Mouse (Mus musculus): ENCODE data around the gene Shank2.

The Shank2 gene

GRCm38 (mm10) chr7:144174329-144174728, 172.6 kb downstream of the Shank2 start:
- DNase-seq, result peak; percentile 65

DNA sequence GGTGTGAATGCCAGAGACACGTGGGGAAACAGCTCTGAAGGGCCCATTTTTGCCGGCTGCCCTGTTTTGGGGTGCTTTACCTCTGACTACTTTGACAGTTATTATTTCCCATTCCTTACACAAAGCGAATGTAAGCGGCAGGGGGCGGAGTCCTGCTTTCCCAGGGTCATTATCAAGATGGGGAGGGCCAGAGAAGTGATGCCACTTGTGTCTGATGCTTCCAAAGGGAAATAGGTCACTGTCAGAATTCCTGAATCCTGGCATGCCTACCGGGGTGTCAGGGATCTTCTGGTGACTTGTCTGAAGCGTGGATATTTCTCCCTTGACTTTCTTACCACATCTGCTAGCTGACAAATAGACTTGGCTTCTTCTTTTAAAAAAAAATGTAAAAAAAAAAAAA, 173.3 kb downstream of the Shank2 start:
- no peak for DNase-seq

- DNase-seq, result peak; percentile 76
Measured at GRCm38 (mm10) chr7:144175481-144176233, 173.9 kb downstream of the Shank2 start.

DNA sequence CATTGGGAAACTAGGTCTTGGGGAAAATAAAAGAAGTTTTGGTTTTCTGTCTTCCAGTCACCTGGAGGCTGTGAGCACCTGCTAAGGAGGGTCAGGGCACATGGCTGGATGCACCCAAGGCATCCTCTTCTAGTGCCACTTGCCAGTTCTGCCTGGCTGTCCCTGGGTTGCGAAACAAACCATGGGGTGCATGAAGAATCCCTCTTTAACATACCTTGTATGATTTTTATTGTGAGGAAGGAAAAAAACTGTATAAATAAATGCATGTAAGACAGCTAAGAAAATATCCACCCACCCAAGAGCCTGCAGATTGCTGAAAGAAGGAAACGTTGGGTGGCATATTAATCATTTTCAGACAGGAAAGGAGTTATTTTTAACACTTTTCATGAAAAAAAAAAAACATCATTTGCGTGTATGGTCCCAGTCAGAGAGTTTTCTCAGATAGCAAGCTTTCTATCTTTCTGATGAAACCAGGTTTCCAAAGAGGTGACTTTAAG, 174.6 kb downstream of the Shank2 start:
- DNase-seq, result peak; percentile 28

DNA sequence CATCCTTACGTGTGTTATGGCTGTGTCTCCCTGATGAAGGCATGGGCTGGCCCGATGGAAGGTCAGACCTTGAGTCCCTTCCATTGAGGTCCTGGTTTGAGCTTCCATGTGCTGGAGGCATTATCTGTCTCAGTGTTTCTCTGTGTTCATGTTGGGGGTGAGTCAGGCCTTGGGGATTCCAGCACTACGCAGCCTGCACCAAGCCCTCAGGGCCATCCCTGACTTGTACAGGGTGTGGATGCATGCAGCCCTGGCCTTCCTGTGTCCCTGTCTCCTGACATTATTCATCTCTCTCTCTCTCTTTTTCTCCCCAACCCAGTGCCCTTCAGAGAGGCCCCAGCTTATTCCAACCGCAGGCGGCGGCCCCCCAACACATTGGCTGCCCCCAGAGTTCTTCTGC, 177.7 kb downstream of the Shank2 start:
- no peak for DNase-seq

- peak; percentile 63 for DNase-seq
Measured at GRCm38 (mm10) chr7:144180885-144181284, 179.2 kb downstream of the Shank2 start.

DNA sequence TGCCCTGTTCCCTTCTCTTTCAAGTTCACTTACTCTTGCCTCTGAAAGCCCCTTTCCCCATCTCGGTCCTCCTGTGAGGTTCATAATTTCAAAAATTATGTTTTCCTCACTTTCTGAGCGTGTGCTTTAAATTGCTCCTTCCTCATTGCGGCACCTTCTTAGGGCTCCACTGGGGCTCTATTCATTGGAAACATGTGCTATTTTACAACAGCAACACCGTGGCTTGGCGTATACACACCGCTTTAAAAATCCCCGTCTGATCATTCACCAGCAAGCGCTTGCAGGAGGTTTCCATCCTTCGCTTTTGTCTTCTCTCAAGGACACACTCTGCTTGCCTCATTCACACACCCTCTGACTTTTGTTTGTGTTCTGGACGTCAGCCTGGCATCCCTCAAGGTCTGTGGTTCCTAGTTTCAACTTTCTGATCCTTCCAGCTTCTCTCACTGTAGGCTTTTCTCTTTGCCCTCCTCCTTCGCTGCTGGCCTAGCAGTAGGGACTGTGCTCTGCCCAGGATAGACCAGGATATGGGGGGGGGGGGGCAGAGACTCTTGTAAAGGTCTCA, 186.2 kb downstream of the Shank2 start:
- no peak for DNase-seq

DNA sequence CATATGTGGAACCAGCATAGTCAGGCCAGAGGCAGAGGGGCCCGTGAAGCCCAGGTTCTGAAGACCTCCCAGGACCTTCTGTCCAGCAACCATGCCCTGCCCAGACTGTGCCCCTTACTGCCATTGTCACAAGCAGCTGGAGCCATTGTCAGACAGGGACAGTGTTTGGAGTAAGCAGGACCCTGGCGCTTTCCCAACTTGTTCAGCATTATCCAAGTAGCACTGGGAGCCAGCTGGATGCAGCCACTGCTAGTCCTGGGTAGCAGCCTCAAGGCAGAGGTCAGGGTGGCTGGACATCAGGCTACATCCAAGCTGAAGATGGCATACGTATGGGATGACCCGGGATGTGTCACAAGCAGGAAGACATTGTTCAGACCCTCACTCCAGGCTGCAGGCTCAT, 187.7 kb downstream of the Shank2 start:
- DNase-seq, result no peak

- no peak for DNase-seq
Measured at GRCm38 (mm10) chr7:144198491-144198890, 196.8 kb downstream of the Shank2 start.

GRCm38 (mm10) chr7:144202017-144202682, 200.4 kb downstream of the Shank2 start:
- no peak for DNase-seq

- DNase-seq, result no peak
Measured at GRCm38 (mm10) chr7:144204290-144204689, 202.6 kb downstream of the Shank2 start.

DNA sequence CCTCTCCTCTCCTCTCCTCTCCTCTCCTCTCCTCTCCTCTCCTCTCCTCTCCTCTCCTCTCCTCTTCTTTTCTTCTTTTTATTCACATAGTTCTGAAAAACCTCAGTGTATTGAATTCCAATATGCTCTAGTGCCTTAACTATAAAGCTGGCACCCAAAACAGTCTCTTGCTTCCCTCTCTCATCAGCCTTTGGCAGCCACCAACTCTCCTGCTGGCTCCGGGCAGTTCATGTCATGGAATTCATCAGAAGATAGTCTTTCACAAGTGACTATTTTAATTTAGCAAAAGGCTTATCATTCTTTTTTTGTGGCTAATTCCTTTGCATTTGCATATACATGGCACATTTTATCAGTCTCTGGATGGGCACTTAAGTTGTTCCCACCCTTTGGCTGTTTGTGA, 203.4 kb downstream of the Shank2 start:
- DNase-seq, result no peak

DNA sequence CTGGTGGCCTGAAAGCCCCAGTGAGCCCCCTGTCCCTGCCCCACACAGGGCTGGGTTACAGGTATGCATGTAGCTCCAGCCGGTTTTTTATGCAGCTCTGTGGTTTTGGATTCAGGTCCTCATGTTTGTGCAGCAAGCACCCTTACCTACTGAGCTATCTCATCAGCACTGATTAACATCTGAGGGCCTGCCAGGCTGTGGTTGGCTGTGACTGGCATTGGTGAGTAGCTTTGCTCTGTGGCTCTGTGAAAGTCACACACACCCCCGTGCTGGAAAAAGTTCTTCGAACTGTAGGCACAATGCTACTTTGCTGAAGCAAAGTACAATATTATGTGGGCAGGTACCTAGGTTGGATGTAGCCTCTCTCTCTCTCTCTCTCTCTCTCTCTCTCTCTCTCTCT, 204.1 kb downstream of the Shank2 start:
- peak; percentile 54 for DNase-seq

DNA sequence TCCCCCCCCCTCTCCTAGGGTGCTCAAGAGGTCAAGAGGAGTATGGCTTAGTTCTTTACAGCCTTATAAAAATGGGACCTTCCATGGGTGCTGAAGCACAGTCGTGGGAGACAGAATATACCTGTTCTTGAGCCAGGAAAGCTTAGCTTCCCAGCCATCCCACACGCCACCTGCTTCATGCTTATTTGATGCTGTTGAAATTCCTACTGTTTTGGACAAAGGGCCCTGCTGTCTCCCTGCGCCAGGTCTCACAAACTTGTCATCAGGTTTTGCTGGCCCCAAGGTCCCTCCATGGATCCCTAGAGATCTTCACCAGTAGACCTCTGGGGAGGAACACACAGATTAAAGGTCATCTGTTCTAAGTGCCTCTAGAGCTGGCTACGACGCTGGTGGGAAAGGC, 204.5 kb downstream of the Shank2 start:
- peak; percentile 68 for DNase-seq

DNA sequence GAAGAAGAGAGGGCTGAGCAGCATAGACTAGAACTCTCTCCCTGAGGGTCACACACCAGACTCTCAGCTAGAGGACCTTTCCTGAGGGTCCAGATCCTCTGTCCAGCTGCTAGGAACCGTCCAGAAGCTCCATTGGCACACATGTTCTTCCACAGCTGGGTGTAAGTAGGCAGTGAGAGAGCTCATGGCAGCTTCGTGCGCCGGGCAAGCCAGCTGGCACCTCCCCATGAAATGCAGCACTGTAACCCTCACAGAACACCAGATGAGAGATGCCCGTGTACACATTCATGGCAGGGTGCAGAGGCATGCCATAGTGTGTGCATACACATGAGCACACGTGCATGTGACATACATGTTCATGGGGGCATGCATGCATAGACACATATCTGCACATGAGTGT, 205.4 kb downstream of the Shank2 start:
- no peak for DNase-seq

DNA sequence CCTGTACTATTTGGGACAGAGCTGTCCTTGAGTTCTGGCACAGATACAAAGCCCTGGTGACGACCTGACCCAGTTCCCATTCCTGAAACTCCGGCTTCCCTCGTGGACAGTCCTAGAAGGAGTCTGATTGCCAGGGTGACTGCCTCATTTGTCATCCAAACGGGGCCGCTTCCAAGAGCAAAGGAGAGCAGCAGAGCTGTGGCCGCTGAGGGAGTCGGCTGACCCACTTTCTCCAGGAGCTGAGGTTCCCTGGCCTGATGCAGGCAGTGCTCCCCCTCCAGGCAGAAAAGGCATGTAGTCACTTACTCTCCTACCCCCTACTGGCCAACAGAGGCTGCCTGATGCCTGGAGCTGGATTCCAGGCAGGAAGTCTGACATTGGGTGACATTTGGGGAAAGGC, 206.1 kb downstream of the Shank2 start:
- peak; percentile 66 for DNase-seq

- DNase-seq, result no peak
Measured at GRCm38 (mm10) chr7:144208628-144209027, 206.9 kb downstream of the Shank2 start.

DNA sequence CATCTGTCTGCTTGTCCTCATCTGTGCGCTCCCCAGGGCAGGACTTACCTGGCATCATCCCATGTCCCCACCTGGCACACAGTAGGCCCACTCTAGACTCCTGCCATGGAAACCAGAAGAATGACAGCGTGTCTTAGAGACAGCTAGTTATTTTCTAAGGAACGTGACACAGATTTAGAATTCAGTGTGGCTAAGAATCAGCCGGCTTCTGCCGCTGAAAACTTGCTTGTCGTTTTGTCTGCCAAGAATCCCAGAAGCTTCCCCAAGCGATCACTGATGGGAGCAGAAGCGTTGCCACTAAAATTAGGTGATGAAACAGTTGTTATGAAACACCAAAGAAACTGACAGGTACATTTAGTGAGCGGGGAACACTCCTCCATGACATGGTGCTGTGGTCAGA, 208.8 kb downstream of the Shank2 start:
- peak; percentile 28 for DNase-seq

DNA sequence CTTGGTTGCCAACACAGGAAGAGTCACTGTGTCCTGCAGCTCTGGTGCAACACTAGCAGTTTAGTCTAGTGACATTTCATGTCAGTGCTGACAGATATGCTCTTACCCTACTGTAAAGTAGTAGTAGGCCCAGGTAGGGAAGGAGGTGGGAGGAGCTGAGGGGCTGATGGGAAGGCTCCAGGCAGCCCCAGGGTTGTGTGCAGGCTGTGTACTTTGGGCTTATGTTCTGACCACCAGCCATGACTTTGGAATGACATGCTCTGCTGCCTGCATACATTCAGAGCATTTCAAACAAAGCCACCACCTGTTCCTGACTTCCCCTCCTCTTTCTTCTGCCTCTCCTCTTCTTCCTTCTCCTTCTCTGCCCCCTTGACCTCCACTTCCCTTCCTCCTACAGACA, 211.0 kb downstream of the Shank2 start:
- DNase-seq, result no peak

DNA sequence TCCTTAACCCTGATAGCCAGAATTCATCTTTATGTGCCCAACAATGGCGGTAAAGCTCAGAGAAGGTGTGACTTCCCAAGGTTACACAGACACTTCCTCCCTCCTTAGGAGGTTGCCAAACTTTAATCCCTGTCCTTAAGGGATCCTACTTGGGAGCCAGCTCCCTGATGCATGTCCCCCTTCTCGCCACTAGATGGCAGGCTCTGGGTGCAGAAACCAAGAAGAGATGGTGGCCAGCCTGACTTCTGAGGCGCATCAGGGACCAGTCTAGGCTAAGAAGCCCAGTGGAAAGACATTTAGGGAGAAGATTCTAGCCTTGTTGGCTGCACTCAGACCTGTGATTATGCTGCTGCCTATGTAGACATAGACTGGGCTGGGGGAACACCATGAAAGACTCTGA, 215.5 kb downstream of the Shank2 start:
- DNase-seq, result peak; percentile 79

DNA sequence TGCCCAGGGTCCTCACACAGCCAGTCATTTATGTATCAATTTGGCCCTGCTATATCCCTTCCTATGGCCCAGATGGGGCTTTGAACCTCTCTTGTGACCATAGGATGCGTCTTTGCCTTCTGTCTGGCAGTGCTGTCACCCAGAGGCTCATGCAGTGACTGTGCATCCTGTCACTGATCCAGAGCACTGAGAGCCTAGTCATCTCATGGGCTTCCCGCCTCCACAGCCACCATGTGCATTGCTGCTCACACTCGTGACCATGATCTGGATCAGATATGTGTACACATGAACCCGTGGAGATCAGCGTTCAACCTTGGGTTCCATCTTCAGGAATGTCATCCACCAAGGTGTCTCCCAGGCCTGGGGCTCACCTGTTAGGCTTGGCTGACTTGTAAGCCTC, 227.0 kb downstream of the Shank2 start:
- no peak for DNase-seq

GRCm38 (mm10) chr7:144229421-144229820, 227.7 kb downstream of the Shank2 start:
- no peak for DNase-seq

DNA sequence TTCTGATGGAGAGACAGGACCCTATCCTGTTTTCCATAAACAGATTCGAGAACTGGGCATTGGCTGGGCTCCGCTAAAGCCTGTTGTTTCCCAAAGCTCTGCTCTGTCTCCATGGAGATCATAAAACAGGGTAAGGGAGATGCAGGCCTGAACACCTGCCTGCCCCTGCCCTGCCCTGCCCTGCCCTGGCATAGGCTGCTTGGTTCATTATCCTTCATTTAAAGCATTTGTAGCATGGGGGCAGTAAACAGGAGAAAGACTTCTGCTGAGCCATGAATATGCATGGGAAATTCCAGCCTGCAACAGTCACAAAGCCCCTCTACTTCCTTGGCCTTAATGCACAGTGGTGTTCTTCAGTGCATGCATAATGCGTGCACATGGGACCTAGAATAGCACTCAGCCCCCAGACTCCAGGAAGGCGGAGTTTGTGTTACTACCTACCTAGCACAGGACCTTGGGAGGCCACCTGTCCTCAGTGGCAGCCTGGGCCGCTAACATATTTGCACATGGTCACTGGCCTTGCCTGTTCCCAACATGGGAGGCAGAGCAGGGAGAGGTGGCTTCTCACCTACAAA, 230.5 kb downstream of the Shank2 start:
- DNase-seq, result no peak

DNA sequence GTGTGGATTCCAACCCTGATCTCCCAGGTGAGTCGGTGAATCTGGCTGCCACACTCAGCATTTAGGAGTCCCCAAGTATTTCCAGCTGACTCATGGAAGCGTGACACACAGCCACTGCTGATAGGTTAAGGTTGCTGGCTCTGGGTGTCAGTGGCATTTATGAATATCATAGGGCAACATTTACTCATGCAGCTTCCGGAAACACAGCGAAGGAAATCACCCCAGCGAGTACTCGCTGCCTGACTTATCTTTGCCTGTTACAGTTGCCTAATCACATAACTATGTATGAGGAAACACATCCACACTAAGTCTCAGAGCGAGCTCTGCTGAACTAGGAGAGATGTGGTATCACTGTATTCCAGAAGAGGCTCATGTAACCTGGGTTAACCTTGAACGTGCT, 231.8 kb downstream of the Shank2 start:
- no peak for DNase-seq

All from right cerebral cortex, postnatal 25 days (tissue).